Mouse (Mus musculus) hindbrain, embryonic 11.5 days (tissue): ENCODE results near the gene Hs1bp3. TPM values are rescaled to one million over a fixed set of nuclear protein-coding genes. Genes with fewer than 3 reads are reported as not detected.
A peak's percentile ranks its signal among the peaks of the same experiment; 100 is the strongest.

Experiments
- ATAC-seq: fragments of 200-750 bp; cut with Nextera tagmentation; 2 replicates; pipeline ENCODE4 v1.8.0; 2017; ENCODE audit warnings: mild to moderate bottlenecking, moderate TSS enrichment, moderate library complexity; ENCODE audit not compliant: low FRiP score
- DNase-seq: peaks from one replicate; pipeline ENCODE4 v3.0.0-alpha.2; 2015; ENCODE audit warnings: low spot score
- H3K27ac ChIP-seq: fragments of 300-500 bp; sonication (generic); 2 replicates; pipeline ENCODE4 v1.5.1; 2014; ENCODE audit warnings: mild to moderate bottlenecking, low read depth, low read length
- H3K27me3 ChIP-seq: fragments of 300-500 bp; sonication (generic); 2 replicates; pipeline ENCODE4 v1.6.1; 2014; ENCODE audit warnings: mild to moderate bottlenecking, low read length, moderate library complexity, mixed read lengths; ENCODE audit not compliant: control insufficient read depth, insufficient read depth
- H3K36me3 ChIP-seq: fragments of 300-500 bp; sonication (generic); 2 replicates; pipeline ENCODE4 v1.6.1; 2014; ENCODE audit warnings: mild to moderate bottlenecking, low read length, moderate library complexity, mixed read lengths; ENCODE audit not compliant: control insufficient read depth, insufficient read depth
- H3K4me1 ChIP-seq: fragments of 300-500 bp; sonication (generic); replicated peaks from 2 replicates; pipeline ENCODE4 v1.6.1; 2014; ENCODE audit warnings: low read length, mixed read lengths; ENCODE audit not compliant: control insufficient read depth, insufficient read depth
- H3K4me2 ChIP-seq: fragments of 300-500 bp; sonication (generic); replicated peaks from 2 replicates; pipeline ENCODE4 v1.6.1; 2014; ENCODE audit warnings: mild to moderate bottlenecking, low read depth, low read length
- H3K4me3 ChIP-seq: fragments of 300-500 bp; sonication (generic); 2 replicates; pipeline ENCODE4 v1.5.1; 2014; ENCODE audit warnings: low read depth, low read length
- H3K9ac ChIP-seq: fragments of 300-500 bp; sonication (generic); 2 replicates; pipeline ENCODE4 v1.6.1; 2014; ENCODE audit warnings: low read depth, low read length
- H3K9me3 ChIP-seq: fragments of 300-500 bp; sonication (generic); 2 replicates; pipeline ENCODE4 v1.6.1; 2016; ENCODE audit warnings: low read length; ENCODE audit not compliant: control insufficient read depth
- WGBS: fragments of 180-500 bp; shearing (Covaris S2); extraction: QIAGEN DNeasy Blood & Tissue Kit; methylation state at CpG from one replicate; pipeline ENCODE4 v1.1.7; 2014; 5-methylcytosine and 5-hydroxymethylcytosine counted together
- polyA plus RNA-seq: library from polyadenylated mRNA; unstranded; fragments of >200 nt; fragmentation: Nextera tagmentation; extraction: Ambion mirVana; gene quantifications from 2 replicates; pipeline ENCODE4 v1.2.1, GENCODE M21; 2014

The Hs1bp3 gene
- polyA plus RNA-seq, 1 experiment from 2014 or later, result 6.9 TPM

- H3K27ac ChIP-seq, result no peak overlapping the region
- DNase-seq (no peak), ATAC-seq (no peak)
- no peaks in the 10 kb centered on the region for H3K9me3 ChIP-seq
- WGBS, result 92% methylated on average over 2 of the region's 2 CpGs
- no peaks in the 10 kb centered on the region for H3K36me3 ChIP-seq
- no peaks in the 10 kb centered on the region for H3K4me1 ChIP-seq
- no peaks in the 10 kb centered on the region for H3K27me3 ChIP-seq
- H3K4me3 ChIP-seq, result no peak overlapping the region
- no peak overlapping the region for H3K4me2 ChIP-seq
- H3K9ac ChIP-seq, result no peak overlapping the region
Measured at GRCm38 (mm10) chr12:8381940-8382339, 68.7 kb downstream of the Hs1bp3 start.

DNA sequence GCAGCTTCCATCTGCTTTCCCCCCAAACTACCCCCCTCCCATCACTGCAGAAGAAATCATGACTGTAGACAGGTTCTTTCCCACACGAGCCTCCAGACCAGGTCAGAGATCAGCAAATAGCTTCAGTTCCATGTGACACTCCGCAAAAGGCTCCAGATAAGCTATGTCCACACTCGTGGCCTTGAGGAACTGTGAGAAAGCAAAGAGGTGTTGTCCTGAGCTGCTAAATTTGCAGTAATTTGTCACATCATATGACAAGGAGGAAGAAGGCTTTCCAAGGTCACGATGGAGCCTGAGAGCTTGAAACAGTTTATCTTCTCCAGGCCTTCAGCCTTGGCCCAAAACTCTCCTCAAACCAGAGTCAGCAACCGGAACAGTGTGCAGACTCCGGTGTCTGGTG lies 70.6 kb downstream of the Hs1bp3 start:
- no peak overlapping the region for H3K27ac ChIP-seq
- H3K4me1 ChIP-seq, result no peaks in the 10 kb centered on the region
- H3K36me3 ChIP-seq, result no peaks in the 10 kb centered on the region
- H3K9me3 ChIP-seq, result no peaks in the 10 kb centered on the region
- 86% methylated on average over 6 of the region's 6 CpGs for WGBS
- H3K9ac ChIP-seq, result no peak overlapping the region
- H3K4me2 ChIP-seq, result no peak overlapping the region
- DNase-seq, result no peak
- H3K4me3 ChIP-seq, result no peak overlapping the region
- no peak for ATAC-seq
- H3K27me3 ChIP-seq, result no peaks in the 10 kb centered on the region

- H3K4me1 ChIP-seq, result no peaks in the 10 kb centered on the region
- no peaks in the 10 kb centered on the region for H3K9me3 ChIP-seq
- ATAC-seq (peak; percentile 43; the same call in 1 of the 2 replicates), DNase-seq (peak; percentile 24)
- 51% methylated on average over 6 of the region's 6 CpGs for WGBS
- H3K27ac ChIP-seq, result 0 out of 2 replicates have a peak overlapping the region, but pooled peaks have one; percentile 24
- no peaks in the 10 kb centered on the region for H3K36me3 ChIP-seq
- H3K27me3 ChIP-seq, result no peaks in the 10 kb centered on the region
- H3K4me3 ChIP-seq, result no peak overlapping the region
- no peak overlapping the region for H3K9ac ChIP-seq
- no peak overlapping the region for H3K4me2 ChIP-seq
Measured at GRCm38 (mm10) chr12:8386451-8387011, 73.3 kb downstream of the Hs1bp3 start.

GRCm38 (mm10) chr12:8387281-8387680 lies 74.0 kb downstream of the Hs1bp3 start:
- Histone ChIP-seq H3K27ac (no peak overlapping the region), H3K9me3 (no peaks in the 10 kb centered on the region), H3K27me3 (no peaks in the 10 kb centered on the region), H3K4me1 (no peaks in the 10 kb centered on the region), H3K36me3 (no peaks in the 10 kb centered on the region), H3K4me2 (no peak overlapping the region), H3K4me3 (no peak overlapping the region), H3K9ac (no peak overlapping the region)
- DNase-seq, result no peak
- ATAC-seq, result no peak
- WGBS, result 94% methylated on average over 1 of the region's 1 CpGs

DNA sequence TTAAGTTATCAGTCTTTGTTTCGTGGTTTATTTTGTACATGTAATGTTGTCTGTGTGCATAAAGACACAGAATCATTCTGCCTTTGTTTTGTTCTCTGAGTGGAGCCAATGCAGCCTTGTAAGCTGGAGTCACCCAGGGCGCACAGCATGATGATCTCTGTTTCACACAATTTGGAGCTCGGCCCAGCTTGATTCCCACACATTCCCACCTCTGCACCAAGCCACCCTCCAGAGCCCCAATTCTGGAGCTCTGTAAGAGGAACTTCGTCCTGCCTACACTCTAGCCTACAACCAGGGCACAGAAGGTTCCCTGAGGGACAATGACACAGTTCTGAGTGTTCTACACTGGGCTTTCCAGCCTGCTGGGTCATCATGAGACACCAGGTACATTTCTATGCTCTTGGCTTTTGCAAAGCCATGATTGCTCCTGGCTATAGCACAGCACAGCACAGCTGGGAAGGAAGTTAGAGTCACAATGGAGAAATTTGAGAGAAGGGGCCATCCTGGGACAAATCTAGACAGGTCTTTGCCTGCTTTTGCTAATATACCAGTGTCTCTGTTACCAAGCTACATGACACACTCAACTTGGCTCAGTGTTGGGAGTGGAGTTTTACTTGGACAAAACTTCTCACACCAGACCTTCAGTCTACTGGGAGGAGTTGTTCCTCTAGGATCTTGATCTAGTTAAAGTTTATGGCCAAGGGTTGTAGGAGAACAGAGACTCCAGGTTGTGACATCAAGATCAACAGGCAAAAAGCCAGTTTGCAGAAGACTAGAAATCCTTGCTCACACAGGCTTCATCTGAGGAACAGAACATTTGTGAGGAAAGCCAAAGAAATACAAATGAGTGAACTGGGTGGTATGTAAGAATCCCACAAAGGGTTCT lies 75.5 kb downstream of the Hs1bp3 start:
- no peak overlapping the region for H3K4me2 ChIP-seq
- no peaks in the 10 kb centered on the region for H3K9me3 ChIP-seq
- no peak overlapping the region for H3K4me3 ChIP-seq
- DNase-seq, result no peak
- H3K27ac ChIP-seq, result no peak overlapping the region
- H3K36me3 ChIP-seq, result no peaks in the 10 kb centered on the region
- no peaks in the 10 kb centered on the region for H3K27me3 ChIP-seq
- no peak for ATAC-seq
- 88% methylated on average over 4 of the region's 4 CpGs for WGBS
- no peak overlapping the region for H3K9ac ChIP-seq
- H3K4me1 ChIP-seq, result no peaks in the 10 kb centered on the region

GRCm38 (mm10) chr12:8393226-8393625 lies 80.0 kb downstream of the Hs1bp3 start:
- Histone ChIP-seq H3K4me2 (no peak overlapping the region), H3K36me3 (no peaks in the 10 kb centered on the region), H3K27me3 (no peaks in the 10 kb centered on the region), H3K9ac (no peak overlapping the region), H3K4me1 (no peaks in the 10 kb centered on the region), H3K4me3 (no peak overlapping the region), H3K9me3 (no peaks in the 10 kb centered on the region), H3K27ac (no peak overlapping the region)
- ATAC-seq (no peak), DNase-seq (no peak)
- 87% methylated on average over 5 of the region's 5 CpGs for WGBS

Other genes starting within 250 kb of the Hs1bp3 start
- gene Ldah, start 105.3 kb upstream of the Hs1bp3 start, polyA plus RNA-seq, result 69.0 and 82.3 TPM in 2 replicates
- gene Gdf7, start 11.5 kb upstream of the Hs1bp3 start, polyA plus RNA-seq, result 0.59 and 1.4 TPM in 2 replicates
- 64.4 and 65.9 TPM in 2 replicates for gene Rhob, start 186.6 kb downstream of the Hs1bp3 start, polyA plus RNA-seq